Mouse (Mus musculus) CD4-positive, CD25-positive, alpha-beta regulatory T cell, adult 2 months (primary cell): ENCODE measurements around the gene Cav3.

Experiments used
- DNase-seq: peaks from one replicate; pipeline ENCODE4 v3.0.0-alpha.2; 2012; ENCODE audit warnings: low read depth, low spot score

Cav3 gene

DNA sequence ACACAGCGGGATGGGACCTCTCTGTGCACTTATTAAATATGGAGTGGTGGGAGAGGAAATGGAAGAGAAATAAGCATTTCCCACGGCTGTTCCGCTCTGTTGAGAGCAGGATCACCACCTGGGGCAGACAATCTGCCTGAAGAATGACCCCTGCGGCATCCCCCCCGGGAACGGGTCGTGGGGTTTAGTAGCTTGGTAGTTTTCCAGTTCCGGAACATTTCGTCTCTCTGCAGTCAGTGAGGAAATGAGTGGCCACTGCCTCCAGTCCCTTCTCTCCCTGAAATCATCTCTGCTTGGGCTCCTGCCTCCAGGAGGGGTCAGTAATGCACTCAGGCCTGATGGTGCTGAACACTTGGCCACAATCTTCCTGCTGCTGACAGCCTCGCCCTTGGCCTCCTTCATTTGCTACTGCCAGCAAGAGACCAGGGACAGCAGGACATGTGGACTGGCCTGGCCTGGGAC is 35.3 kb downstream of the Cav3 start:
- no peak for DNase-seq

DNA sequence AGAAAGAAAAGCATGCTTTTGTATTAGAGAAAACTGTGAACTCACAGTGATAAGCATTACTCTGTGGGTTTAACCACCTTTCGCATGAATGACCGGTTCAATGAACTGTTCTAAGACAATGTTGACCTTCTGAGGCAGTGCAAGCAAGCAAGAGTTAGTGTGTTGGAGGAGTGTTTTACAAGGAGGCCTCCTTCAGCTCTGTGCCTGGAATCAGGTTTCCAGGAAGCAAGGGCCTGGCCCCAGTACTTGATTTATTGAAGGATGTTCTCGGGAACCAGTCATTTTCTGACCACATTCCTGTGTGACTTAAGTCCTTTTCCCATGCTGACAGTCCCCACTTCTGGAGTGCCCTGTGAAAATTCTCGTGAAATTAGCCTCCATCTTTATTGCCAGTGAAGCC is 35.9 kb downstream of the Cav3 start:
- DNase-seq: no peak

DNA sequence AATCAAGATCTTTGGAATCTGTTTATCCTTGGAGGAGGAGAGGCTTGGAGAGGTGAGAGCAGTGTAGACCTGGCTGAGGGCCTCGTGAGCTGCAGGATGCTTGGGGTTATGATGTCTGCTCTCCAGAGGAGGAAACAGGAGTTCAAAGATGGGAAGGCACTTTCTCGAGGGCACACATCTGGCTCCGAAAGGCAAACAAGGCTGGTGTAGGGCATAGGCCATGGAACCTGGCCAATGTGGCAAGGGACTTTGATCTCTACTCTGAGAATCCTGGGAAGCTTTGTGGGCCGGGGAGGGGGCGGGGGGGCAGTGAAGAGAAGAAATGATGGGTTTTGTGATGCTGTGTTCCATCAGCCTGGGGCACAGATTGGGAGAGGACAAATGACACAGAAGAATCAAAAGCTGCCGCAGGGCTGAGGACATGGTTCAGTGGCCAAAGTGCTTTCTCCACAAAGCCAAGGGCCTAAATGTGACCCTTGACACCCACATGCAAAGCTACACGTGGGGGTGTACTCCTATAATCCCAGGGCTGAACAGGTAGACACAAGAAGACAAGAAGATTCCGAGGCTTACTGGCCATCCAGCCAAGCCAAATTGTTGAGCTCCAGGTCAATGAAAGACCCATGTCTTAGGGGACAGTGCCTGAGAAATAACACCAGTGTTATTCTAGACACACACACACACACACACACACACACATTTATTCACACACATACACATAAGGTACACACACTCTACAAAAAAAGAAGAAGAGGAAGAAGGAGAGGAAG is 37.2 kb downstream of the Cav3 start:
- no peak for DNase-seq

DNA sequence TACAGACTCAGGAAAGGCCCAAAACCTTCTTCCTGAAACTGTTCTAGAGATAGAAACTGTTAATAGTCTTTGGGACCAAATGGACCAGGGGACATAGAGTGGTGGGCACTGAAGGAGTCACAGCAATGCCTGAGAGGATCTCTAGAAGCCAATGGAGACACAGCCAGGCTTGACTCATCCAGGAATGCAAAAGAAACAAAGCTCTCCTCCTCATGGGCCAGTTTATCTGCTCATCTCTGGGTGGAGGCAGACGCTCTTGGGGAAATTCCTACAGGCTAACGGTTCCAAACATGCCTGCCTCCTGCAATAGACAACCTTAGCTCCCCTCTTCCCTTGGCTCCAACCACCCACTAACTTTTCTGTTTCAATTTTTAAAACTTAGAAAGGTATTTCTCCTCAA is 38.2 kb downstream of the Cav3 start:
- DNase-seq: no peak

DNA sequence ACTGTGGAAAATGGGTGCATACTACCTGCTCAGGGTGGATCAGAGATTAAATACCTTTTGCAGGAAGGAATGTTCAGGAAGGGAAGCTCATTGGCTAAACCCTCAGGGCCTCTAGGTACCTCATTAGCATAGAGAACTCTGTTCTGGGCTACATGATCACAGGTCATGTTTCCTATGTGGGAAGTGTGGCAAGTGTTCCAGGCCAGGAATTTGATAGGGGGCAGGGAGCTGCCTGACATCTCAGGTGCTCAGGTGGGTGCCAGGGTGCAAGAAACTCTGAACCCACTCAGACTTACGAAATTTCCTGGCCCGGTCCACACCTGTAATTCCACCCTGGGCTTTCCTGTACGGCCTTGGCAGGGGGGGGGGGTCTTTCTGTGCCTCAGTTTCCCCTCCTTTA is 39.4 kb downstream of the Cav3 start:
- DNase-seq: no peak

DNA sequence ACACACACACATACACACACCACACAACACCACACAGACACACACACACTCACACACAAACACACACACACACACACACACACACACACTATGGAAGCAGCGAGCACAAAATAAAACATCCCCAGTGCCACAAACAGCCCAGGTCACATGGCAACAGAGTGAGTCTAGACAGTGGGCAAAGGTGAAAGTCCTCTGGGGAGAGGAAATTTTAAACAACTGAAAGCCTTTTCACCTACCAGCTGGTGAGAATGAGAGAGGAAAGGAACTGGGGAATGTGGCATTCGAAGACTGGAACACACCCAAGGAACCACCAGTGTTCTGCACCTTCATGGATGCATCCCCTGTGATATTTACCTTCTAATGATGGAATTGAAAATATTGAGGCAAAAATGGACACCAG is 40.2 kb downstream of the Cav3 start:
- DNase-seq: no peak

DNA sequence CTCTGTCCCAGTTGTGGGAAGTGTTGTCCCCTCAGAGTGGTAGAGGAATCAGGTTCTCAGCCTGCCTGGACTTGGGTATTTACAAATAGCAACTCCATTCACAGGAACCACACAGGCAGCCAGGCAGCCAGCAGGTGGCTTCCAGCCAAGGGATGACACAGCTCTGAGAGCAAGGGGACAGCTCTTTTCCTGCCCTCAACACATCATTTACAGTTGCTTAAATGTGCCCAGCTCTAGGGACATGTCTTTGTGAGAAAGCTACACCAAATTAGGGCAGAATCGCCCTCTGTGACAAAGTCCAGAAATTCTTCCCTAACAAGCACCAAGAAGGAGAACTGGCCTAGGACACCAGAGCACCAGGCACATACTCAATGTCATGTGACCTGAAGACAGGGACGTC is 41.9 kb downstream of the Cav3 start:
- no peak for DNase-seq

DNA sequence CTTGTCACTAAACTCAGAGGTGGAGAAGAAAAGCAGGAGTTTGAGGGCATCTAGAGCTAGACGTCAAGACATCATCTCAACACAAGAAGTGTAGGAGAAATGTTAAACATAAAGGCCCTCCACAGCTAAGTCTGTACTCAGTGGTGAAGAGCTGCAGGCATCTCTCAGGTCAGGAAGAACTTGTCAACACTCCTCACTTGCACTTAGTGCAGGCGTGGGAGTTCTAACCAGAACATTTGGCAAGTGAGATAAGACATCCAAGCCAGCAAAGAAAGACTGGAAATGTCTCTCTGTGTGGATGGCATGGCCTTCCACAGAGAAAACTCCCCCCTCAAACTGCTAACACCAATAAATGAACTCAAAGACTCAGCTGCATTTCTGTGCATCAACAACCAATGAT is 48.3 kb downstream of the Cav3 start:
- no peak for DNase-seq

DNA sequence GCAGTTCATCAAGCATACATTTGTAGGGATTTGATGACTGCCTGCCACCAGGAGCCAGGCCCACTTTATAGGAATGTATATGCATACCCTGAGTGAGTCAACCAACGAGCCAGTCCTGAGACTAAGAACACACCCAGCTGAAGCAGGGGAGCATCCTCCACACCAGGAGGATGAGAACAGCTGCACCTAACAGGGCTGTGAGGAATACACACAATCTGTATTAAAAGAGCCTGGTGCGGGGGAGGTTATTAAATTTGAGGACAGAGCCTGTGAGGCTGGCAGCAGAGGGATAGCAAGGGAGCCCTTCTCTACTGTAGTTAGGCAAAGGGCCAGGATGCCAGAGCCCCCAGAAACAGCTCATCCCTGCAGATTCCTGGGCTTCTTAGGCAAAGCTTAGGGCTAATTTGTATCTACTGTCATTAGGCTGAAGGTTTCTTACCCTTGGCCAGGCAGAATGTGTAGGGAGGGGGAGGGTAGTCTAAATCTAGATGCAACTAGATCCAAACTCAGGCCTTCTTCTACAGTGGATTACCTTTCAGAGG is 50.4 kb downstream of the Cav3 start:
- no peak for DNase-seq

DNA sequence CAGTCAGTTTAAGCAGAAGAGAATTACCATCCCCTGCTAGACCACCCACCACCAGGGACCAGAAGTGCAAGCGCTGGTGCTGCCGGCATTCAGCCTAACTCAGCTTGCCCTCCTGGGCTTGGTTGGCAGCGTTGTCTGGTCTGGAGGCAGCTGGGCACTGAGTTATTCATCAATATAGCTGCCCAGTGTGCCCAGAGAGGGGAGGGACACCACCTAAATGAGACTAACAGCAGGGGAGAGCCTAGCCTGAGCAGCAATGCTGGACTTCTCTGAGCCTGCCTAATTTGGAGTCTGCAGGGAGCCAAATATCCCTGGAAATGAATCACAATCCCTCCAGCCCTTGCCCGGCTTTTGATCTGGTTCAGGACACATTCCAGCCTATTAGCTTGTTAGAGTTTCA is 51.0 kb downstream of the Cav3 start:
- DNase-seq: no peak

DNA sequence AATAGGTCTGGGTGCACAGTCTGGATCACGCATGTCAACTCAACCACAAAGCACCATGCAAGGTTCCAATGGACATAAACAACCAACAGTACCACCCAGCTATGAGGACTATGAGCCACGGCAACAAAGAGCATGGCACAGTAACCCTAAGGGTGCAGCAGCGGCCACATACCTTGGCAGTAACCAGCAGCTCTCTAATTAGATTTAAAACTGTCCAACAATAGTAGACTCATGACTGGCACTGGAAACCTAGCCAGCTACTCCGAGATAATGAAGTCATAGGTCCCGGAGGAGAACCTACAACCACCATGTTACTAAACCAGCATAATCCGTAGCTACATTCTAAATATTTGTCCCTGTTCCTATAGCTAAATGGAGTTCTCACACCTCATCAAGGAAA is 55.3 kb downstream of the Cav3 start:
- DNase-seq: no peak

DNA sequence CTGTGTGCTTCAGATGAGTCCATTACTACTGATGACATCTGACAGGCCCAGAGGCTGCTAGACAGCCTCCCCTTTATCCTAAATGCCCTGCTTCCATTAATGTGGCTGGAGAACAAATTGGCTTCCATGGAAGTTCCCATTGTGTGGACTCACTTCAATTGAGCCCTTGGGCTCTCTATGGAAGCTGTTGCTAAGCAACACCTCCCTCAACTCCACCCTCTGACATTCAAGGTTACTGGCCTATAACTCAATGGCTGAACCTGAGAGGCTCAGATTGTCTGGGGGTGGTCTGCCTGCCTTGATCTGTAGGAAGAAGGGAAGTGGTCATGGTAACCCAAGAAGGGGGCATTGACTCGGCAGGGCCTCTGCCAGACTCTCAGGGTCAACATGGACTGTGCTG is 57.2 kb downstream of the Cav3 start:
- no peak for DNase-seq

DNA sequence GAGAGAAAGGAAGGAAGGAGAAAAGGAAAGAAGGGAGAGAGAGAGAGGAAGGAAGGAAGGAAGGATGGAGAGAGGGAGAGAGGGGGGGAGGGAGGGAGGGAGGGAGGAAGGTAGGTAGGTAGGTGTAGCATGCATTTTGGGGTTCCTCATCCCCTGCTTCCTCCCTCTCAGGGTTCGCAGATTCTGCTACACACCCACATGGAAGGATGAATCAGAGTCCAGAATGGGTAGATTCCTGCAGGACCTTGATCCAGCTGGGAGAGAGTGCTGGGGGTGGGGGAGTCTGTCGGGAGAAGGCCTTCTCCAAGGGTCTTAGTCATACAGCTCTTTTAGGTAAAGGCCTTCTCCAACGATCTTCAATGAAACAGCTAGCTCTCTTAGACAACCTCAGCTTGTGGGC is 58.3 kb downstream of the Cav3 start:
- DNase-seq: no peak

DNA sequence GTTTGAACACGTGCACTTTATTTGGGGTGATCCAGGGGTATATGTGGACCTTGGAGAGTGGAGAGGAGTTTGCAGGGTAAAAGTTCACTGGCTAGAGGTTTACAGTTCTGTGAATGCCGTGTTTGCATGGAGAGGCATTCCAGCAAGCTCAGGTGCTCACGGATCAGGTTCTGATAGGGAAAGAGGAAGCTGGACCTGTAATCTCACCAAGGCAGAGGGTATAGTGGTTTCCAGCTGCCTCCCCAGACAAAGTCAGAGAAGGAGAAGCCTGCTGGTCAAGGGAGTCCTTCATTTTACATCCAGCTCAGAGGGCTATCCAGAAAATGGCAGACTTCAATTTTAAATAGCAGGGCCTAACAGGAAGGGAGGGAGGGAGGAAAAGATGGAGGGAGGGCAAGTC is 58.7 kb downstream of the Cav3 start:
- DNase-seq: no peak
